Comparison of ENCODE assay signal across 13 mouse cellular contexts in the genomic region with DNA sequence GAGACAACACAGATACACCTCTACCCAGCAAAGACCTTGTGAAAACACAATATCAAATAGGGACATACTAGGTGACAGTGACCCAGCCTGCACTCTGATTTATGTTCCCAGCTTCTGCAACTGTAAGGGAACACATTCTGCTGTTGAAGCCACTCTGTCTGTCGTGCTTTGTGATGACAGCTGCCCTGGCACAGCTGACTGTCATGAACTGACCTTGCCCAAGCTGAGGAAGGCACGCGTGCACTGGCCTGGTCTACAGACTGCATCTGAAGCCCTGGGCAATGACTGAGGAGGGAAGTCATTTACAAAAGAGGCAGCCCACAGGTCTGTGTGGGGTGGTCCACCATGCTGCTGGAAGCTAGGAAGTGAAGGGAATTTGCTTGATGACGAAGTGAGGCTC.
A peak's percentile ranks its signal among the peaks of the same experiment; 100 is the strongest.
DNase-seq lines count a peak whose midpoint lies in the region.
"Had no signal": no experiment of that assay in that cellular context is flagged by ENCODE, and none has a peak within 500 bp of the region (broad histone marks: within the 10 kb centered on the region; RNA-seq: fewer than 3 reads in every experiment).

No protein-coding gene starts in this region.

- DNase-seq in adrenal gland, adult (ENCODE audit: inconsistent age in 2 of 2, low spot score in 1 of 2) = peak; percentile 38 to 60
- no peak for DNase-seq in adrenal gland, adult 8-10 months
- peak; percentile 24 for DNase-seq in gastrocnemius, postnatal 14 days
- DNase-seq in gastrocnemius, postnatal 4 days (ENCODE audit: low spot score in 2 of 2) = no peak
- DNase-seq in heart, adult 8-10 months (ENCODE audit: low spot score) = peak; percentile 31
- no peak for DNase-seq in heart, postnatal 36 days
- DNase-seq in right cerebral cortex, adult 2 months (ENCODE audit: low spot score in 2 of 2) = no peak
- DNase-seq: B cell, adult 2 months; cerebellum, adult 11-12 months; cerebellum, adult 9-10 months; cerebellum, postnatal 25 days; gastrocnemius, postnatal 25 days; kidney, adult 8-10 months had no signal

- intact Hi-C loops in gastrocnemius, postnatal 14 days (cut with DNase I; ENCODE audit: low total_unique reads) = no loop called here
- intact Hi-C loops in heart, postnatal 36 days (cut with DNase I) = no loop called here

Comparison
In these comparisons a context has a peak if more than half of its experiments do, and no peak if none do; other contexts are left out.
1. DNase-seq: peak in adrenal gland, adult (2 of 2), gastrocnemius, postnatal 14 days (single experiment) and heart, adult 8-10 months (single experiment); none in adrenal gland, adult 8-10 months (single experiment), gastrocnemius, postnatal 4 days (0 of 2), heart, postnatal 36 days (0 of 2) and right cerebral cortex, adult 2 months (0 of 2).